Mouse (Mus musculus): Measurements from ENCODE around the gene Traf1.

Traf1 gene

DNA sequence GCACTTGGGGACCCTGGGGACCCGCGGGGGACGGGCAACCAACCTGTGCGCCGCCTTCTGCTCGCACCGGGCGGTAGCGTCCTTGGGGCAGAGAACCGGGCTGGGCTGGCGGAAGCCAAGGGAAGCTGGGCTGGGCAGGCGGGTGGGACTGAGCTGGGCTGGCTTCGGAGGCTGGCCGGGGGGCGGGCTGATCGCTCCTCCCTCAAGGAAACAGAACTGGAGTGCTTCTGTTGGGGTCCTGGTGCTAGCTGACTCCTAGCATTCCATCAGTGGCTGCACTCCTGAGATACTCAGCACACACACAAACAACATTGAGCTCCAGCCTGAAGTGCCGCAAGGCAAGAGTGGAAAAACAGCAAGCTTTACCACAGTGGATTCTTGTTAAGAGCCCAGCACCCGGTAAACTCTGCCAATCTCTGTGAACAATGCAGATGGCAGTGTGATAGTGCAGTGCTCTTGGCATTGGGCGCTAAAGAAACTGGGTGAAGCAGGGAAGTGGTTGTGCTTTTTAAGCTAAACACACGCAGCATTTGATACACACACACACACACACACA, at the start of gene Traf1:
Gene Traf1 (minus strand): TSS at position 292 of the 556 bp plus-strand sequence.
- in situ Hi-C loops (cut with MboI, MseI): loop anchor here (5.0 to 10.0 kb wide), 2 partner anchors 154 to 187 kb away; partner anchors contain the start of gene Hspa5

GRCm38 (mm10) chr2:34998956-34999355, 37.4 kb upstream of the Traf1 start:
- in situ Hi-C loops (cut with MboI, MseI): no loop called here

DNA sequence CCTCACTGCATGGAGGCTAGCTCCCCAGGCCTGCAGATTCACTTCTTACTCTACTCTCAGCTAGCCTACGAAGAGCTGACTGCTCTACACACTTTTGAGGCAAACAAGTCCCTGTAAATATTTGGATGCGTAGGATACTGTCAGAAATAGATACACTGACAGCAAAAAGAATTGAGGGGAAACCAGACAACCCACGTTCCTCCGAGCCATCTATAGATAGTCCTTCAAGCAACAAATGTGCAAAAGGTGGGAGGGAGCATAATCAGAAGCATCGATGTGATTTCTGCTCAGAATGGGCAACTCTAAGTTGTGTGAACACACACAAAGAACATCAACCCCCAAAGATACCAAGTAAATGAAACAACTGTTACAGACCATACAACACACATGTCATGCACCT, 34.9 kb upstream of the Traf1 start:
- in situ Hi-C loops (cut with MboI, MseI): no loop called here

- in situ Hi-C loops (cut with MboI, MseI): no loop called here
These were observed 32.3 kb upstream of the Traf1 start for GRCm38 (mm10) chr2:34993696-34994356.

GRCm38 (mm10) chr2:34992729-34993695, 31.4 kb upstream of the Traf1 start:
- in situ Hi-C loops (cut with MboI, MseI): no loop called here

GRCm38 (mm10) chr2:34991966-34992365, 30.4 kb upstream of the Traf1 start:
- in situ Hi-C loops (cut with MboI, MseI): no loop called here

DNA sequence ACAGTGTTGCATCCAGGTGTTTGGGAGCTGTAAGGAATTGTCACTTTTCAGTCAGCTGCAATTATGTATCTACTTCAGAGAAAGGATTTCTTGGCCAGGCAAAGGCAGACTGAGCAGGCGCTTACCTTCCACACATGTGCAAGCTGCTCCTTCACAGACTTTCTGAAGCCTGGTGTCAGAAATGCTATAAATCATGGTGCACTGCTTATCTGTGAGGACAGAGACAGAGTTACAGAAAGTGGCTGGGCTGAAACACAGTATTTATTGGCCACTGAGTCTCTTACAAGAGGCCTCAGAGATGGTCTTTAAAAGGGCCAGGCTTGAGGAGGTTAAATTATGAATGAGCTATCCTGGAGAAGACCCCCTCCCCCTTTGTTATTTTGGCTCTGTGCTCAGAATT, 28.2 kb upstream of the Traf1 start:
- in situ Hi-C loops (cut with MboI, MseI): no loop called here

- in situ Hi-C loops (cut with MboI, MseI): no loop called here
These were observed 26.0 kb upstream of the Traf1 start for GRCm38 (mm10) chr2:34987595-34987994.

DNA sequence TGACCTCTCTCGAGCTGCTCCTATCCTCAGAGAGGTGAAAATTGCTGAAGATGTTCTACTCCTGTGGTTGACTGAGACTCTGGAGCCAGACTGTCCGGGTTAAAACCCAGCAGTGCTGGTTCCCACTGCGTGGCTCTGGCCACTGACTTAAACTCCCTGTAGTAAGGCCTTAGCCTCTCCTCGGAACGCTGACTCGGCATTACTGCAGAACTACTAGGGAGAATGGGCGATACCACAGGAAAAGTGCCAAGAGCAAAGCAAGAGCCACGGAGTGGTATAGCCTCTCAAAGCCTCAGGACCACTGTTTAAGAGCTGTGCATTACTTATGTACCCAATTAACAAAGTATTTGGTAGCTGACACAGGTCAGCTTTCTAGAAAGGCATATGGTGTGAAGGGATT, 23.3 kb upstream of the Traf1 start:
- in situ Hi-C loops (cut with MboI, MseI): no loop called here

- in situ Hi-C loops (cut with MboI, MseI): no loop called here
These were observed 21.5 kb upstream of the Traf1 start for GRCm38 (mm10) chr2:34982906-34983698.

GRCm38 (mm10) chr2:34982096-34982724, 20.6 kb upstream of the Traf1 start:
- in situ Hi-C loops (cut with MboI, MseI): no loop called here

GRCm38 (mm10) chr2:34979459-34980011, 18.0 kb upstream of the Traf1 start:
- in situ Hi-C loops (cut with MboI, MseI): no loop called here

DNA sequence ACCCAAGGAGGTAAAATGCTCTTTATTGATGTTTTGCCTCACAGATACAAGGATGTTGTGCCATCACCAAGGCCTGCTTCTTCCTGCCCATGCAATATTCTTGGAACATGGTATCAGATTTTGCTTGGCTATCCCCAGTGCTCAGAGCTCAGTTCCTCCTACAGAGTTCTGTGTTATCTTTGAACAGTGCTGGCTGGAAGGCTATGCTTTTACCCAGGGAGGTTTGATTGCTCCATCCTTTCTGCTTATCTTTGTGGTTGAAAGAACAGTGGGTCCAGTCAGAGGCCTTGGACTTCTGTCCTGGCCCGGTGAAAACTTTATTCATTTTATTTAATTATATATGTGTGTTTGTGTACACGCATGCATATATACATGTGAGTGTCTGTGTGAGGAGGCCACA, 16.7 kb upstream of the Traf1 start:
- in situ Hi-C loops (cut with MboI, MseI): no loop called here

DNA sequence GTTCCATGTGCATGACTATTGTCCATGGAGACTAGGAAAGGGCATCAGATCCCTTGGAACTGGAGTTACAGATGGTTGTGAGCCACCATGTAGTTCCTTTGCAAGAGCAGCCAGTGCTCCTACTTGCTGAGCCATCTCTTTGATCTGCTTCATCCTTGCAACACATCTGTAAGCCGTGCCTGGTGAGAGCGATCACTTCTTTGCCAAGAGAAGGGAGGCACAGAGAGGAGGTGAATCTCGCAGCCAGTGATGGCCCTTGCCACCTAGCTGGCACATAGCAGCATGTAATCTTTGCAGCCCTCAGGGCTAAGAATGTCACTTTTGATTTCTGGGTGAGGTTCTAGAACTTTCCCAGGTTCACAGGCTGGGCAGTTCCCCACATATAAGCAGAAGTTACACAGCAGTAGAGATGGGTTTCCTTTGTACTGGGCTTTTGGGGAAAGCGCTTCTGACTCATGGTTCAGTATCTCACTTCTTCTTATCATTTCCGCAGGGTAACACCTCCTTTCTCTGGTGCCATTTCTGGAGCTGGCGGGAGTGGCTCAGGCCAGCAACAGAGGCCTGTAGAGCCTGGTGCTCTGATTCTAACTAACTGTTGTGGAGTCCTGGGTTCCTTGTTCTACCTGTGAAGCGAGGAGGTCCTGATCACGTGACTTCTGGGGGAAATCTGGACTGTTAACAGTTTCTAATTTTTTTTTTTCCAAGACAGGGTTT, 15.5 kb upstream of the Traf1 start:
- in situ Hi-C loops (cut with MboI, MseI): no loop called here

GRCm38 (mm10) chr2:34976447-34976846, 14.9 kb upstream of the Traf1 start:
- in situ Hi-C loops (cut with MboI, MseI): no loop called here

GRCm38 (mm10) chr2:34973087-34973486, 11.5 kb upstream of the Traf1 start:
- in situ Hi-C loops (cut with MboI, MseI): no loop called here

DNA sequence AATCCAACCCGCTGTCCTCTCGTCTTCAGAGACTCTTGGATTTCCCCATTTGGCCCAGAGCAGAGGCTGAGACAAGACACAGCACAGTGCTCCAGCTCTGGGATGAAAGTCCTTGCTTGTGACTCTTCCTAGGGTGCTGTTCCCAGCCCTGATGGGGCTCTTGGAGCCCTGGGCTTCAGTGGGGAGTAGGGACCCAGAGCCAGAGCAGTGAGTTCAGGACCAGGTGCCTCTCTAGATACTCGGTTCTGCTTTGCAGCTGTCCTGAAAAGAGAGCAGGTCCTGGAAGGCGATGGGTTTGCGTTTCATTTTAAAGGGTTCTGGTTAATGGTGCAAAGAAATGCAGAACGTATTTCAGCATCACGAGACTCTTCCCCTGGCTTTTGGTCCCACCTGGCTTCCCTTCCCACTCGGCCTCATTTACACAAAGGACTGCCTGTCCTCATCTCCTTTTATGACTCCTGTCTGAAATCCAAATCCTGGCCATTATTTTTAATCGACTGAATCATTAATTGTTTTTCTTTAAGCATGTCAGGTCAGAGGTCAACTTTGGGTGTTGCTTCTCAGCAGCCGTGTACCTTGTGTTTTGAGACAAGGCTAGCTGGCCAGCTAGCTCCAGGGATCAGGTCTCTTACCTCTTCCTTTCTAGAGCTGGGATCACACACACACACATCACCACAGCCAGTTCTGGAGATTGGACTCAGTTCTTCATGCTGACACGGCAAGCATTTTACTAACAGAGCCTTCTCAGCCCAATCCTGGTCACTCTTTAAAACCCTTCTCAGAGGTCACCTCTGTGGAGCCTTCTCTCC, 9.7 kb upstream of the Traf1 start:
- in situ Hi-C loops (cut with MboI, MseI): no loop called here

- in situ Hi-C loops (cut with MboI, MseI): no loop called here
These were observed 8.6 kb upstream of the Traf1 start for GRCm38 (mm10) chr2:34970092-34970750.

GRCm38 (mm10) chr2:34969166-34969565, 7.6 kb upstream of the Traf1 start:
- in situ Hi-C loops (cut with MboI, MseI): loop anchor here (10.0 kb wide), 1 partner anchor 194 kb away; the partner anchor contains the start of gene Hspa5
